Mouse (Mus musculus) bone marrow, adult 2 months (tissue): ENCODE data around the gene Myo3b. TPM values are rescaled to one million over a fixed set of nuclear protein-coding genes. Genes with fewer than 3 reads are reported as not detected.

ENCODE experiments used
- H3K27ac ChIP-seq: fragments of 200-500 bp; 2 replicates; pipeline ENCODE4 v1.5.1; 2012; ENCODE audit warnings: low read depth, mild to moderate bottlenecking, control low read depth, inconsistent platforms, low read length; ENCODE audit not compliant: control insufficient read depth, poor library complexity, insufficient read depth
- H3K4me1 ChIP-seq: fragments of 200-500 bp; 2 replicates; pipeline ENCODE4 v1.6.1; 2011; ENCODE audit warnings: low read length; ENCODE audit not compliant: control insufficient read depth, insufficient read depth
- H3K4me3 ChIP-seq: fragments of 200-500 bp; replicated peaks from 2 replicates; pipeline ENCODE3; 2011; ENCODE audit warnings: mild to moderate bottlenecking, low read depth, low read length, control low read depth; ENCODE audit not compliant: control insufficient read depth
- CTCF ChIP-seq: fragments of 200-500 bp; IDR thresholded peaks from 2 replicates; pipeline ENCODE4 v1.5.1; 2011; ENCODE audit warnings: low read length, control low read depth; ENCODE audit not compliant: control insufficient read depth, insufficient read depth
- POLR2A ChIP-seq: fragments of 200-500 bp; IDR thresholded peaks from 2 replicates; pipeline ENCODE4 v1.6.1; 2011; ENCODE audit warnings: low read depth, mild to moderate bottlenecking, control low read depth, low read length, borderline replicate concordance; ENCODE audit not compliant: control insufficient read depth
- WGBS: fragments of 180-500 bp; shearing (Covaris S2); methylation state at CpG from one replicate; pipeline ENCODE4 v1.1.7; 2018; 5-methylcytosine and 5-hydroxymethylcytosine counted together
- polyA plus RNA-seq: library from polyadenylated mRNA; stranded (reverse); fragments of >200 nt; gene quantifications from 2 replicates; pipeline ENCODE4 v1.2.4, GENCODE M21; 2011; ENCODE audit warnings: low replicate concordance; ENCODE audit not compliant: missing spikeins, insufficient read depth, insufficient read length

Gene Myo3b
- polyA plus RNA-seq, 1 experiment, result not detected

DNA sequence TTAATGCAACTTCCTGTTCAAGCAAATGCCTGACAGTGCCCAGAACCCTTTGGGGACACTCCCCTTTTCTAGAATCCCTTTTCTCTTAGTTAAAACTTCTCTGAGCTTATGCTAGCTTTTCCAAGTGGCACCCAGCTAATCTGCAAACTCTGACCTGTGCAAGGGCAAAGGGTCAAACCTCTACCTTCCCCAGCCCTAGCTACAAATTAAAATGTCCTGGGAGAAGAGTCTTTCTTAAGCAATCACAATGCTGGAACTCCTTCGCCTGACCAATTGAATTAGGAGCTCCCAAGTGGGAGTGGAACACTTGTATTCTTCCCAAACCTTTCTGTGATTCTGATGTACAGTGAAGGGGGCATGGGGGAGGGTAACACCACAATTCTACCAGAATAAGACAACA lies 376.6 kb downstream of the Myo3b start:
- Histone ChIP-seq H3K27ac (no peak overlapping the region), H3K4me3 (no peak overlapping the region), H3K4me1 (no peaks in the 10 kb centered on the region)
- WGBS, result 83% methylated on average over 1 of the region's 1 CpGs
- TF ChIP-seq CTCF (no peak), POLR2A (no peak)

DNA sequence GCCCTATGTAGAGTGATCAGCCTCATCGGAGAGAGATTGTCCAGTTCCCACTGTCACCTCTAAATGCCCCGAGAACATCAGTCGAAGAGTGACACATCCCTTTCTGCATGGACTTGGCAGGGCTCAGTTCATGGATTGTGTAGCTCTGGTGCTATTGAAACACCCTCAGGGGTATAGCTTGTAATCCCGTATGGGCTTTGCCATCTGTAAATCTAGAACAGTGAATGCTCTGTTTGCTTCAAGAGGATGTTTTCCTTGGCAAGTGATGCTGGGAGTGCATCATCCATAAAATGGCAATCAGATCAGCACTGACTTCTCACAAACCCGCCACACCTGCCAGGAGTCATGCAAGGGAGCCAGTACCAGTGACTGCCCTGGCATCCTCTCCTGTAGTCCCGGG lies 380.4 kb downstream of the Myo3b start:
- Histone ChIP-seq H3K4me3 (no peak overlapping the region), H3K4me1 (no peaks in the 10 kb centered on the region), H3K27ac (no peak overlapping the region)
- TF ChIP-seq CTCF (no peak), POLR2A (no peak)
- 75% methylated on average over 6 of the region's 6 CpGs for WGBS

DNA sequence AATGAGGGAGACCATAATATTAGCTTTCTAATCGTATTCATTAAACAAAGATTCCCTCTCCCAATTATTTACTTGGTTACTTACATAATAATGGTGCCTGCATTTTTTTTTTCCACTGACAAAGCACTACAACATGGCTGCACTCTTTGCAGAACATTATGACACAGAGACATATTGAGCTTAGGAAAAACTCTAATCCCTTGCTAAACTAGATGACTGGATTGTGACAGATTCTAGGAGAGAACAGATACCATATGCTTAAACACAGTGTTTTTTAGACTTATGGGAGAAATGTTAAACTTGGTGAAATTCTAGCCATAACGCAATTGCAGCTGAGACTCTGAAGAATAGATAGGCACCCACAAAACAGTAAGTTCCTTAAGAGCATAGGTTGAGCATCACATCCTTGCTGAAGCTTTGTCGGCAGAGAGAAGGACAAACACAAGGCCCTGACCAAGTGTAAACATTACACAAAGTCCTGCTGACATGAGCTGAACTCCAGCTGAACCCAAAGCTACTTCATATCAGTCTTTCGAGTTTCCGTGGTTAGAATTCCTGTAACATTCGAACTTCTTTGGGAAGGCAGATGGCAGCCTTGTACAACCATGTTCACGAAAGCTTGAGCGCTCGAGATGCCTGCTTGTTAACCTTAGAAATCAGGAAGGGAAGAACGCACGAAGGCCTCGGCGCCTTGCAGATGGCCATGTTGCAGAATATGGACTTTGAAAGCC lies 382.4 kb downstream of the Myo3b start:
- no peak overlapping the region for H3K27ac ChIP-seq
- 75% methylated on average over 13 of the region's 13 CpGs for WGBS

GRCm38 (mm10) chr2:70425611-70426010 lies 386.7 kb downstream of the Myo3b start:
- Histone ChIP-seq H3K4me1 (no peaks in the 10 kb centered on the region), H3K4me3 (no peak overlapping the region), H3K27ac (no peak overlapping the region)
- TF ChIP-seq CTCF, result no peak
- no peak for TF ChIP-seq POLR2A
- WGBS, result 68% methylated on average over 11 of the region's 11 CpGs

More for the DNA sequence above, 382.4 kb downstream of the Myo3b start:
- H3K4me3 ChIP-seq, result no peak overlapping the region
- H3K4me1 ChIP-seq, result no peaks in the 10 kb centered on the region
- no peak for TF ChIP-seq POLR2A
- no peak for TF ChIP-seq CTCF

DNA sequence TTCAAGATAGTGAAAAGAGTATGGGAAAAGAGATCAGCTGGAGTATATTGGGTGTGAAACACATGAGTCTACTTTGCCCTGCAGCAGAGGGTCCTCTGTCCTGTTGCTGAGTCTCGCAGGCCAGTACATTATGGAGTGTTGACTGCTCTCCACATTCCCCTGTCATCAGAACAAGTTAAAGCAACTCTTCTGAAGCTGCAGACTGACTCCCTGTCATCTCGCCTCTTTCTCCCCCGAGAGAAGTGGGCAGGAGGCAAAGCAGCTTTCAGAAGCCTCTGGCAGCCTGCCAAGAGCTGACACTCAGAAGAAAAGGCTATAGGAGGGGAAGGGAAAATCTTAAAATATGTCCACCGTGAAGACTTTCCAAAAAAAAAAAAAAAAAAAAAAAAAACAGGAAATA lies 404.1 kb downstream of the Myo3b start:
- Histone ChIP-seq H3K27ac (no peak overlapping the region), H3K4me3 (no peak overlapping the region), H3K4me1 (no peaks in the 10 kb centered on the region)
- WGBS, result 13% methylated on average over 4 of the region's 4 CpGs
- no peak for TF ChIP-seq CTCF
- TF ChIP-seq POLR2A, result no peak

GRCm38 (mm10) chr2:70444141-70444540 lies 405.2 kb downstream of the Myo3b start:
- no peak overlapping the region for H3K4me3 ChIP-seq
- H3K4me1 ChIP-seq, result no peaks in the 10 kb centered on the region
- H3K27ac ChIP-seq, result no peak overlapping the region
- 6% methylated on average over 7 of the region's 7 CpGs for WGBS
- no peak for TF ChIP-seq CTCF
- no peak for TF ChIP-seq POLR2A

GRCm38 (mm10) chr2:70456205-70456604 lies 417.3 kb downstream of the Myo3b start:
- no peaks in the 10 kb centered on the region for H3K4me1 ChIP-seq
- 25% methylated on average over 12 of the region's 12 CpGs for WGBS
- TF ChIP-seq POLR2A (no peak), CTCF (no peak)
- H3K27ac ChIP-seq, result no peak overlapping the region
- no peak overlapping the region for H3K4me3 ChIP-seq

- WGBS, result 3% methylated on average over 1 of the region's 1 CpGs
- Histone ChIP-seq H3K27ac (no peak overlapping the region), H3K4me3 (no peak overlapping the region), H3K4me1 (no peaks in the 10 kb centered on the region)
- TF ChIP-seq POLR2A, result no peak
- no peak for TF ChIP-seq CTCF
Observed at GRCm38 (mm10) chr2:70463606-70464005, 424.7 kb downstream of the Myo3b start.
